Mouse (Mus musculus) megakaryocyte-erythroid progenitor cell, adult 5-6 weeks (primary cell): ENCODE results near the gene Ramp3. TPM values are rescaled to one million over a fixed set of nuclear protein-coding genes. Genes with fewer than 3 reads are reported as not detected.

Source experiments
- ATAC-seq: replicated peaks from 2 replicates; pipeline ENCODE4 v1.8.0; 2016; ENCODE audit warnings: mild to moderate bottlenecking, inconsistent platforms; ENCODE audit not compliant: severe bottlenecking, poor library complexity, low FRiP score, low TSS enrichment
- total RNA-seq, 2 experiments: library from RNA; stranded (forward) in 1 of 2; stranded (reverse) in 1 of 2; fragments of 200-1000, 215-1000 nt in 1 of 2; fragments of >200 nt in 1 of 2; fragmentation: Nextera tagmentation in 1 of 2; gene quantifications; 2 replicates each; pipeline ENCODE4 v1.2.3; 2014 to 2017

Ramp3 gene
- total RNA-seq, 2 experiments from 2014 or later = not detected

- ATAC-seq = no peak
These were observed 50.1 kb downstream of the Ramp3 start for GRCm38 (mm10) chr11:6708437-6708836.

- peak; percentile 29; the same call in 1 of the 2 replicates for ATAC-seq
These were observed 52.1 kb downstream of the Ramp3 start for GRCm38 (mm10) chr11:6710409-6710808.

- ATAC-seq = no peak
These were observed 62.4 kb downstream of the Ramp3 start for GRCm38 (mm10) chr11:6720746-6721145.

GRCm38 (mm10) chr11:6726921-6727320 lies 68.6 kb downstream of the Ramp3 start:
- no peak for ATAC-seq

Other genes starting within 250 kb of the Ramp3 start
- gene Ppia, start 243.1 kb upstream of the Ramp3 start, total RNA-seq (2014; fragmentation: Nextera tagmentation) = 3,823 and 4,304 TPM in 2 replicates
- gene Ppia, start 243.1 kb upstream of the Ramp3 start, total RNA-seq (2017) = 1,965 and 1,971 TPM in 2 replicates
- 144 and 178 TPM in 2 replicates for gene H2afv, start 214.1 kb upstream of the Ramp3 start, total RNA-seq (2014; fragmentation: Nextera tagmentation)
- 85.9 and 103 TPM in 2 replicates for gene H2afv, start 214.1 kb upstream of the Ramp3 start, total RNA-seq (2017)
- 43.7 and 49.9 TPM in 2 replicates for gene Purb, start 182.6 kb upstream of the Ramp3 start, total RNA-seq (2014; fragmentation: Nextera tagmentation)
- gene Purb, start 182.6 kb upstream of the Ramp3 start, total RNA-seq (2017) = 60.5 and 70.9 TPM in 2 replicates
- gene Myo1g, start 137.6 kb upstream of the Ramp3 start, total RNA-seq (2014; fragmentation: Nextera tagmentation) = 7.3 and 16.1 TPM in 2 replicates
- 5.4 and 8.6 TPM in 2 replicates for gene Myo1g, start 137.6 kb upstream of the Ramp3 start, total RNA-seq (2017)
- 45.8 and 55.6 TPM in 2 replicates for gene Ccm2, start 111.6 kb upstream of the Ramp3 start, total RNA-seq (2014; fragmentation: Nextera tagmentation)
- gene Ccm2, start 111.6 kb upstream of the Ramp3 start, total RNA-seq (2017) = 26.8 and 32.7 TPM in 2 replicates
- not detected in 2 replicates for gene Nacad, start 52.5 kb upstream of the Ramp3 start, total RNA-seq (2014; fragmentation: Nextera tagmentation)
- not detected in 2 replicates for gene Nacad, start 52.5 kb upstream of the Ramp3 start, total RNA-seq (2017)
- gene Tbrg4, start 32.5 kb upstream of the Ramp3 start, total RNA-seq (2014; fragmentation: Nextera tagmentation) = 113 and 130 TPM in 2 replicates
- 27.5 and 51.5 TPM in 2 replicates for gene Tbrg4, start 32.5 kb upstream of the Ramp3 start, total RNA-seq (2017)
- gene Wap, start 19.9 kb upstream of the Ramp3 start, total RNA-seq (2014; fragmentation: Nextera tagmentation) = not detected in 2 replicates
- gene Wap, start 19.9 kb upstream of the Ramp3 start, total RNA-seq (2017) = not detected in 2 replicates
- gene Gm11983, start 179.1 kb downstream of the Ramp3 start, total RNA-seq (2014; fragmentation: Nextera tagmentation) = not detected in 2 replicates
- not detected in 2 replicates for gene Gm11983, start 179.1 kb downstream of the Ramp3 start, total RNA-seq (2017)